Mouse (Mus musculus): ENCODE measurements around the gene Bloc1s2.

GRCm38 (mm10) chr19:44159386-44159785 is 13.1 kb upstream of the Bloc1s2 start:
- TF ChIP-seq CTCF (IDR thresholded peaks at IDR 0.05; ENCODE audit: low read depth, low read length), result no peak
- no peak for TF ChIP-seq POLR2A (IDR thresholded peaks at IDR 0.05; ENCODE audit: borderline replicate concordance, low read depth, low read length)

Data from bone marrow macrophage, adult 2 months (primary cell).